Mouse (Mus musculus): ENCODE data around the gene Hist1h2ac. TPM values are rescaled to one million over a fixed set of nuclear protein-coding genes. Genes with fewer than 3 reads are reported as not detected.
A peak's percentile ranks its signal among the peaks of the same experiment; 100 is the strongest.

Gene Hist1h2ac
- polyA plus RNA-seq, 1 experiment from 2014 or later, result 1.3 TPM

GRCm38 (mm10) chr13:23698300-23698693 is 14.5 kb upstream of the Hist1h2ac start, which contains the start of gene Hist1h4c:
TSS of gene Hist1h4c (minus strand) at chr13:23698454.
- 0% methylated on average over 22 of the region's 22 CpGs for WGBS
- H3K27me3 ChIP-seq, result no peaks in the 10 kb centered on the region
- peaks cover 21% of the 10 kb centered on the region for H3K4me1 ChIP-seq
- peak within 1 kb of the TSS; percentile 59 for H3K4me2 ChIP-seq (replicated peaks)
- H3K9ac ChIP-seq, result peak within 1 kb of the TSS; percentile 56
- peak; percentile 96 for ATAC-seq (ENCODE audit: low FRiP score, low read depth)
- H3K36me3 ChIP-seq, result no peaks in the 10 kb centered on the region
- peak within 1 kb of the TSS; percentile 40 for H3K4me3 ChIP-seq
- H3K27ac ChIP-seq, result peak within 1 kb of the TSS; percentile 83
- H3K9me3 ChIP-seq, result no peaks in the 10 kb centered on the region

- Histone ChIP-seq H3K4me1 (peaks cover 21% of the 10 kb centered on the region), H3K36me3 (no peaks in the 10 kb centered on the region), H3K4me2 (replicated peaks) (peak overlapping the region; percentile 59), H3K27me3 (no peaks in the 10 kb centered on the region), H3K9ac (peak overlapping the region; percentile 56), H3K9me3 (no peaks in the 10 kb centered on the region), H3K27ac (peak overlapping the region; percentile 83), H3K4me3 (peak overlapping the region; percentile 40)
- ATAC-seq (ENCODE audit: low FRiP score, low read depth), result peak; percentile 39
- WGBS, result under 1% methylated on average over 29 of the region's 32 CpGs
Measured at GRCm38 (mm10) chr13:23697491-23698299, 13.9 kb upstream of the Hist1h2ac start.

DNA sequence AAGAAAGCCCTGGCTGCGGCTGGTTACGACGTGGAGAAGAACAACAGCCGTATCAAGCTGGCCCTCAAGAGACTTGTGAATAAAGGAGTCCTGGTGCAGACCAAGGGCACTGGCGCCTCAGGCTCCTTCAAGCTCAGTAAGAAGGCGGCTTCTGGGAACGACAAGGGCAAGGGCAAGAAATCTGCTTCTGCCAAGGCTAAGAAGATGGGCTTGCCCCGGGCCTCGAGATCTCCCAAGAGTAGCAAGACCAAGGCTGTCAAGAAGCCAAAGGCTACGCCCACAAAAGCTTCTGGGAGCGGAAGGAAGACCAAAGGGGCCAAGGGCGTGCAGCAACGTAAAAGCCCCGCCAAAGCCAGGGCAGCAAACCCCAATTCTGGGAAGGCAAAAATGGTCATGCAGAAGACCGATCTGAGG is 12.3 kb upstream of the Hist1h2ac start:
- ATAC-seq (ENCODE audit: low FRiP score, low read depth), result no peak
- Histone ChIP-seq H3K36me3 (no peaks in the 10 kb centered on the region), H3K4me2 (replicated peaks) (peak overlapping the region; percentile 46), H3K27me3 (no peaks in the 10 kb centered on the region), H3K27ac (peak overlapping the region; percentile 40; the same call in 1 of the 2 replicates), H3K4me1 (peaks cover 21% of the 10 kb centered on the region), H3K9me3 (no peaks in the 10 kb centered on the region), H3K9ac (no peak overlapping the region), H3K4me3 (0 out of 2 replicates have a peak overlapping the region, but pooled peaks have one; percentile 10)
- WGBS, result 54% methylated on average over 15 of the region's 15 CpGs

DNA sequence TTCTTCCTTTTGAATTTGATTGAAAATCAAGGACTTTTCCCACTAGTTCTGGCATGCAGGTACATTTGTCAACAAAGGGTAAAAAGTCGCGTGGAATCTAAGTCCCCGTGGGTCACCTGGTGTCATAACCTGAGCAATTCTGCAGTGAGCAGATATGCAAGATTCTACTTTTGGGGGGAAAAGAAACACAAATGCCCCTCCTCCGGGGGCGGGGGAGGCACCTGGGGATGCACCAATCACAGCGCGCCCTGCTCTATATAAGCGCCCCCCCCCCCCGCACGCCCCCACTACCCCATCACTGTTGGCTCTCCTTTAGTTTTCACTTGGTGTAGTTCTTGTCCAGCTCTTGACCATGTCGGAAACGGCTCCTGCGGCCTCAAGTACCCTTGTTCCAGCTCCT is 11.8 kb upstream of the Hist1h2ac start, which contains the start of gene Hist1h1t:
Gene Hist1h1t, plus strand, starts transcription at position 301 of the 400 bp plus-strand sequence.
- Histone ChIP-seq H3K4me3 (0 out of 2 replicates have a peak within 1 kb of the TSS, but pooled peaks have one; percentile 10), H3K27me3 (no peaks in the 10 kb centered on the region), H3K4me2 (replicated peaks) (peak within 1 kb of the TSS; percentile 46), H3K9ac (no peak within 1 kb of the TSS), H3K27ac (peak within 1 kb of the TSS; percentile 40; the same call in 1 of the 2 replicates), H3K36me3 (no peaks in the 10 kb centered on the region), H3K9me3 (no peaks in the 10 kb centered on the region), H3K4me1 (peaks cover 17% of the 10 kb centered on the region)
- no peak for ATAC-seq (ENCODE audit: low FRiP score, low read depth)
- 52% methylated on average over 13 of the region's 13 CpGs for WGBS

GRCm38 (mm10) chr13:23694956-23695355 is 11.2 kb upstream of the Hist1h2ac start:
- no peak overlapping the region for H3K4me2 ChIP-seq (replicated peaks)
- H3K36me3 ChIP-seq, result no peaks in the 10 kb centered on the region
- 91% methylated on average over 9 of the region's 9 CpGs for WGBS
- H3K4me3 ChIP-seq, result no peak overlapping the region
- ATAC-seq (ENCODE audit: low FRiP score, low read depth), result no peak
- no peaks in the 10 kb centered on the region for H3K9me3 ChIP-seq
- no peak overlapping the region for H3K9ac ChIP-seq
- H3K27ac ChIP-seq, result no peak overlapping the region
- no peaks in the 10 kb centered on the region for H3K27me3 ChIP-seq
- peaks cover 17% of the 10 kb centered on the region for H3K4me1 ChIP-seq

- Histone ChIP-seq H3K4me2 (replicated peaks) (no peak overlapping the region), H3K9ac (no peak overlapping the region), H3K4me1 (peaks cover 13% of the 10 kb centered on the region), H3K27ac (no peak overlapping the region), H3K4me3 (no peak overlapping the region), H3K36me3 (no peaks in the 10 kb centered on the region), H3K27me3 (no peaks in the 10 kb centered on the region), H3K9me3 (no peaks in the 10 kb centered on the region)
- WGBS, result 70% methylated on average over 6 of the region's 6 CpGs
- ATAC-seq (ENCODE audit: low FRiP score, low read depth), result no peak
Measured at GRCm38 (mm10) chr13:23693856-23694440, 10.2 kb upstream of the Hist1h2ac start.

DNA sequence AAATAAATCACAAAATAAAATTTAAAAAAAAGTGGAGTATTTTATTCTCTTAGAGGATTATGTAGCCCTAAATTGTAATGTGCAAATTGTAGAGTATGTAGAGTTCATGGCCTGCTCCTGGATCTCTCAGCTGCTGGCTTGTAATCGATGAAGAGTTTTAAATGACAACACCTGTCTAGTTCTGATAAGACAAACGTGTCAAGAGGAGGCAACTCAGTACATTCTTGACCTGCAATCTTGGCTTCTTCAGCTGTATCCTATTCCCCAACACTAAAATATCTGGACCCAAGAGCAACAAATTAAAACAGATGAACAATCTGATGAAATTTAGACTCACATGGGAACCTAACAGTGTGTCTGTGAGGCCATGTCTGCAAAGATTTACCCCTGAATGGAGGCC is 5.7 kb upstream of the Hist1h2ac start:
- Histone ChIP-seq H3K36me3 (no peaks in the 10 kb centered on the region), H3K4me2 (replicated peaks) (no peak overlapping the region), H3K9me3 (no peaks in the 10 kb centered on the region), H3K9ac (no peak overlapping the region), H3K27ac (no peak overlapping the region), H3K4me3 (no peak overlapping the region), H3K27me3 (no peaks in the 10 kb centered on the region), H3K4me1 (peaks cover 13% of the 10 kb centered on the region; the same call in 1 of the 2 replicates)
- WGBS, result 76% methylated on average over 2 of the region's 2 CpGs
- no peak for ATAC-seq (ENCODE audit: low FRiP score, low read depth)

GRCm38 (mm10) chr13:23688956-23689355 is 5.2 kb upstream of the Hist1h2ac start:
- 96% methylated on average over 2 of the region's 2 CpGs for WGBS

GRCm38 (mm10) chr13:23687907-23688306 is 4.2 kb upstream of the Hist1h2ac start:
- H3K4me2 ChIP-seq (replicated peaks), result no peak overlapping the region
- no peak for ATAC-seq (ENCODE audit: low FRiP score, low read depth)
- no peaks in the 10 kb centered on the region for H3K36me3 ChIP-seq
- H3K4me3 ChIP-seq, result no peak overlapping the region
- no peak overlapping the region for H3K9ac ChIP-seq
- H3K9me3 ChIP-seq, result no peaks in the 10 kb centered on the region
- H3K4me1 ChIP-seq, result peaks cover 15% of the 10 kb centered on the region
- 93% methylated on average over 7 of the region's 7 CpGs for WGBS
- H3K27me3 ChIP-seq, result no peaks in the 10 kb centered on the region
- no peak overlapping the region for H3K27ac ChIP-seq

More at GRCm38 (mm10) chr13:23688956-23689355, 5.2 kb upstream of the Hist1h2ac start:
- H3K27me3 ChIP-seq, result no peaks in the 10 kb centered on the region
- H3K27ac ChIP-seq, result no peak overlapping the region
- H3K4me1 ChIP-seq, result peaks cover 13% of the 10 kb centered on the region; the same call in 1 of the 2 replicates
- H3K36me3 ChIP-seq, result no peaks in the 10 kb centered on the region
- H3K4me3 ChIP-seq, result no peak overlapping the region
- no peak overlapping the region for H3K4me2 ChIP-seq (replicated peaks)
- H3K9ac ChIP-seq, result no peak overlapping the region
- H3K9me3 ChIP-seq, result no peaks in the 10 kb centered on the region
- no peak for ATAC-seq (ENCODE audit: low FRiP score, low read depth)

DNA sequence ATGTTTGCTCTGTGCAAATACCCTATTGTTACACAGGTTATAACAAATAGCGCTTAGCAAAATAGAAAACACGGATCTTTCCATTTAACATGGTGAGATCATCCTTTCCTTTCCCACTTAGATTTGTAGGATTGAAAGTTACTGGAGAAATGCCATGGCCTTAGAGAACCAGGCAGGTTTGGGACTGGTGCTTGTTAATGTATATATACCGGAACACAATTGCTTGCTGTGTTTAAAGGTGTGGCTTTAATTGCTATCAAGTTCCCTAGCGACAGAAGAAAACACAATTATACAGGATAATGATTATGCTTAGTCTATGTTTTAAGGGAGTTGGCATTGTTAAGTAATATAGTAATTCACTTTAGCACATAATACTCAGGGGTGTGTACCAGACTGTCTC is 3.4 kb upstream of the Hist1h2ac start:
- H3K4me1 ChIP-seq, result peaks cover 21% of the 10 kb centered on the region
- WGBS, result 84% methylated on average over 4 of the region's 4 CpGs
- ATAC-seq (ENCODE audit: low FRiP score, low read depth), result no peak
- H3K4me3 ChIP-seq, result no peak overlapping the region
- H3K36me3 ChIP-seq, result no peaks in the 10 kb centered on the region
- peak overlapping the region; percentile 30; the same call in 1 of the 2 replicates for H3K4me2 ChIP-seq (replicated peaks)
- H3K9ac ChIP-seq, result no peak overlapping the region
- no peak overlapping the region for H3K27ac ChIP-seq
- H3K9me3 ChIP-seq, result no peaks in the 10 kb centered on the region
- no peaks in the 10 kb centered on the region for H3K27me3 ChIP-seq

DNA sequence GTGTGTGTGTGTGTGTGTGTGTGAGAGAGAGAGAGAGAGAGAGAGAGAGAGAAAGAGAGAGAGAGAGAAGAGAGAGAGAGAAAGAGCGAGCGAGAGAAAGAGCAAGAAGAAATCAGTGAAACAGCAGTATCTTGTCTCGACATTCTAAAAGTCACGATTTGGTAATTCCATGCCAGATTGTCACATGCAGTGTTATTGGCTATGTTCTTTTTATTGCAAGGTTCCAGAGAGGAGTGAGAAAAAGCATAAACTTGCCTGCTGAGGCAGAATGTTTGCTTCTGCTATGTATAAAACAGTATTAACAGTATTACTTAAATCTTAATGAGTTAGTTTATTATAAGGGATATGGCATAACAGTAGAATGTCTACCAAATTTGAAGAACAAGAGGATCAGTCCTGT is 2.2 kb upstream of the Hist1h2ac start:
- 45% methylated on average over 4 of the region's 4 CpGs for WGBS
- peaks cover 21% of the 10 kb centered on the region for H3K4me1 ChIP-seq
- no peaks in the 10 kb centered on the region for H3K27me3 ChIP-seq
- H3K27ac ChIP-seq, result peak overlapping the region; percentile 98
- H3K9ac ChIP-seq, result peak overlapping the region; percentile 79
- no peak for ATAC-seq (ENCODE audit: low FRiP score, low read depth)
- H3K36me3 ChIP-seq, result no peaks in the 10 kb centered on the region
- H3K4me2 ChIP-seq (replicated peaks), result peak overlapping the region; percentile 76
- H3K9me3 ChIP-seq, result no peaks in the 10 kb centered on the region
- peak overlapping the region; percentile 51 for H3K4me3 ChIP-seq

Data from limb, embryonic 13.5 days (tissue).